Mouse (Mus musculus) embryonic facial prominence, embryonic 13.5 days (tissue): Measurements from ENCODE around the gene Cd47. TPM values are rescaled to one million over a fixed set of nuclear protein-coding genes. Genes with fewer than 3 reads are reported as not detected.

Experiments used
- ATAC-seq: fragments of 200-750 bp; cut with Nextera tagmentation; 2 replicates; pipeline ENCODE4 v1.8.0; 2017; ENCODE audit warnings: low read depth; ENCODE audit not compliant: insufficient number of reproducible peaks, insufficient read depth, low FRiP score, low TSS enrichment
- H3K27ac ChIP-seq: fragments of 300-500 bp; sonication (generic); 2 replicates; pipeline ENCODE4 v1.5.1; 2015; ENCODE audit warnings: moderate library complexity, mild to moderate bottlenecking, inconsistent platforms
- H3K27me3 ChIP-seq: fragments of 300-500 bp; sonication (generic); 2 replicates; pipeline ENCODE4 v1.6.1; 2015; ENCODE audit warnings: mild to moderate bottlenecking, inconsistent platforms
- H3K36me3 ChIP-seq: fragments of 300-500 bp; sonication (generic); 2 replicates; pipeline ENCODE4 v1.6.1; 2015; ENCODE audit warnings: mild to moderate bottlenecking, inconsistent platforms
- H3K4me1 ChIP-seq: fragments of 300-500 bp; sonication (generic); 2 replicates; pipeline ENCODE4 v1.6.1; 2015; ENCODE audit warnings: inconsistent platforms
- H3K4me2 ChIP-seq: fragments of 300-500 bp; sonication (generic); 2 replicates; pipeline ENCODE4 v1.6.1; 2015; ENCODE audit warnings: moderate library complexity, mild to moderate bottlenecking, inconsistent platforms
- H3K4me3 ChIP-seq: fragments of 300-500 bp; sonication (generic); 2 replicates; pipeline ENCODE4 v1.5.1; 2015; ENCODE audit warnings: mild to moderate bottlenecking, inconsistent platforms
- H3K9ac ChIP-seq: fragments of 300-500 bp; sonication (generic); 2 replicates; pipeline ENCODE4 v1.6.1; 2015; ENCODE audit warnings: mild to moderate bottlenecking, inconsistent platforms
- H3K9me3 ChIP-seq: fragments of 300-500 bp; sonication (generic); 2 replicates; pipeline ENCODE4 v1.6.1; 2016; ENCODE audit warnings: inconsistent platforms
- WGBS: fragments of 180-500 bp; shearing (Covaris S2); methylation state at CpG from one replicate; pipeline ENCODE4 v1.1.7; 2015; ENCODE audit warnings: mixed read lengths; 5-methylcytosine and 5-hydroxymethylcytosine counted together
- polyA plus RNA-seq: library from polyadenylated mRNA; unstranded; fragments of >200 nt; fragmentation: Nextera tagmentation; extraction: Ambion mirVana; gene quantifications from 2 replicates; pipeline ENCODE4 v1.2.1, GENCODE M21; 2015

The Cd47 gene
- polyA plus RNA-seq, 1 experiment from 2014 or later: 70.1 TPM

DNA sequence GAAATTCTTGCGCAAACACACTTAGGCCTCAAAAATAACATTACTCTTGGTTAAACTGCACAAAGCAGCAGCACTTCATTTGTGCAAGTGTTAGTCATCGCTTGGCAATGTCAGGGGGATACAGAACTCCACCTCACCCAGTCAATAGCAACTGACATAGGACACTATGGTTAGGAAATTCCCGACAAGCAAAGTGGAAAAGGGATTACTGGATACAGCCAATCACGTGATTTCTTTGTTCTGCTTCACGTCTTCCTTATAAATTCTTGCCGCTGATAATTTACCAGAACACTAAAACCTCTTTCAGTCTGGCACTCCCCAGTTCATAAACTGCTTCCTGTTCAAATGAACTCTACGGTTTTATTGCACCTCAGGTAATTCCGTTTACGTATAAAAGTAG lies 123.4 kb downstream of the Cd47 start:
- Histone ChIP-seq H3K9ac (no peak overlapping the region), H3K4me2 (no peak overlapping the region), H3K36me3 (no peaks in the 10 kb centered on the region), H3K27ac (no peak overlapping the region), H3K4me3 (no peak overlapping the region), H3K27me3 (no peaks in the 10 kb centered on the region), H3K9me3 (no peaks in the 10 kb centered on the region), H3K4me1 (peaks cover 25% of the 10 kb centered on the region)
- WGBS: 67% methylated on average over 9 of the region's 9 CpGs
- no peak for ATAC-seq

DNA sequence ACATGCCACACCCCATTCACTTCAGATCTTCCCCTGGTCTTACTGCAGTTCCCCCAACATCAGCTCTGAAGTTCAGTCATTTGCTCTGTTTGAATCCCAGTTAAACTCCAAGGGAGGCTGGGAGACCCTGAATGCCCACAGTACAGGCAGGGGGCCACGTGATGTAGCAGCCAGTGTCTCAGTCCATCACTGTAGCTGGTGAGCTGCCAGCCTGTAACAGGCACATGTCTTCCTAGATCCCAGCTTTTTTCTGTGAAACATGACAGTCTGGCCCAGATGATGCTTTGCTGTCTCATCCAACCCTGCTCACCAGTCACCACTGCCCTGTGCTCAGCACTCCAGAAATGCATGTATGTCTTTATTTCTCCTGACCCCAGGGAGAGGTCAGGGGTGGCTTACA lies 124.6 kb downstream of the Cd47 start:
- no peak for ATAC-seq
- H3K4me2 ChIP-seq: no peak overlapping the region
- H3K9ac ChIP-seq: no peak overlapping the region
- H3K4me3 ChIP-seq: no peak overlapping the region
- no peak overlapping the region for H3K27ac ChIP-seq
- H3K36me3 ChIP-seq: no peaks in the 10 kb centered on the region
- H3K4me1 ChIP-seq: peaks cover 25% of the 10 kb centered on the region
- H3K27me3 ChIP-seq: no peaks in the 10 kb centered on the region
- WGBS: 76% methylated on average over 1 of the region's 1 CpGs
- no peaks in the 10 kb centered on the region for H3K9me3 ChIP-seq

DNA sequence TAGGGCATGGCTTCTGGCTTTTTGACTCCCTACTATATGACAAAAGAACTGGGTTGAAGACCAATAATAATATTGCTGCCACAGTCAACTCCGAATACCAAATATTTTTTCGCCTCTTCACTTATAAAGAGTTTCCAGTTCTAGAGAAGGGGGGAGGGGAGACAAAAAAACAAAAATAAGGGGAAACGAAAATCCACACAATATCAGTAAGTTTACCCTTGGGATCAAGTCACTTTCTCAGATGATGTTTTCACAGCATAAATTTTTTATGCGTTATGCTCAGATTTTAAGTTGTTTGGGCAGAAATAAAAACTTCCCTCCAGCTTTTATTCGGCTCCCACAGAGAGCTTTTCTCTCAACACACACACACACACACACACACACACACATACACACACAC lies 132.9 kb downstream of the Cd47 start:
- 79% methylated on average over 5 of the region's 5 CpGs for WGBS
- no peak overlapping the region for H3K4me3 ChIP-seq

DNA sequence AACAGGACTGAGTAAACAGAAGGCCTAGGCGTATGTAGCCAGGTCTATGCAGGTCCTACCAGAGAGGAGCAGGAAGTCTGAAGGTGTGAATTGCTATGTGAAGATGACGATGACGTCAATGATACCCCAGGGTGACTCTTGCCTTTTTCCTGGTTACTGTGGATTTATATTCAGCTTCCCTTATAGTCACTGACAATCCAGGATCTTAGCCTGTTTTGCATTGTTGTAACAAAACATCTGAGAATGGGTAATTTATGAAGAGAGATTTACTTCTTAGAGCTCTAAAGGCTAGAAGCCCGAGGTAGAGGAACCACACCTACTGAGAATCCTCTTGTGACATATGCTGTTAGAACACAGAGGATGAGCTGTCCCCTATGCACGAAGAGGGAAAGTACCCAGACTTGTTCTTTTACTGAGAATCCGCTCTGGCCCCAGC lies 135.7 kb downstream of the Cd47 start:
- no peaks in the 10 kb centered on the region for H3K27me3 ChIP-seq
- no peak overlapping the region for H3K27ac ChIP-seq
- no peak overlapping the region for H3K9ac ChIP-seq
- no peak for ATAC-seq
- H3K9me3 ChIP-seq: no peaks in the 10 kb centered on the region
- no peak overlapping the region for H3K4me2 ChIP-seq
- no peak overlapping the region for H3K4me3 ChIP-seq
- 81% methylated on average over 6 of the region's 6 CpGs for WGBS
- no peaks in the 10 kb centered on the region for H3K4me1 ChIP-seq
- H3K36me3 ChIP-seq: no peaks in the 10 kb centered on the region

More for the DNA sequence above, 132.9 kb downstream of the Cd47 start:
- Histone ChIP-seq H3K36me3 (no peaks in the 10 kb centered on the region), H3K27ac (no peak overlapping the region), H3K4me2 (no peak overlapping the region), H3K27me3 (no peaks in the 10 kb centered on the region), H3K9me3 (no peaks in the 10 kb centered on the region), H3K4me1 (no peaks in the 10 kb centered on the region), H3K9ac (no peak overlapping the region)
- no peak for ATAC-seq

DNA sequence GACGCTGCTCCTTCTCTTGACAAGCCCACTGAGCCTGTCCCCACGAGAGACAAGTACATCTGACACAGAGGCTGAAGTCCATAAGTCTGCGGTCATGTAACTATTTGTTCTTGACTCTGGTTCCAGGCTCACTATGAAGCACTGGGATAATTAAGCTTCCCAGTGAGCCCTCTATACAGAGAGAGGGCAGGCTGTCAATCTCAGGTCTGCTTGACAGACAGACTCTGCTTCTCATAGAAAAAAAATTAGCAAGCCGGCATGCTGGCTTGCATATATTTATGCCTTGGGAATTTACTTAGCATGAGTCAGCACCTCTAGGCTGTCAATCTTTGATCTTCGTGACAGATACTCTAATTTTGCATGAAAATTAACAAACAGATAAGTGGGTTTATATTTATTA lies 136.5 kb downstream of the Cd47 start:
- Histone ChIP-seq H3K4me2 (no peak overlapping the region), H3K27me3 (no peaks in the 10 kb centered on the region), H3K4me3 (no peak overlapping the region), H3K9me3 (no peaks in the 10 kb centered on the region), H3K4me1 (no peaks in the 10 kb centered on the region), H3K9ac (no peak overlapping the region), H3K27ac (no peak overlapping the region), H3K36me3 (no peaks in the 10 kb centered on the region)
- ATAC-seq: no peak
- 47% methylated on average over 5 of the region's 5 CpGs for WGBS

DNA sequence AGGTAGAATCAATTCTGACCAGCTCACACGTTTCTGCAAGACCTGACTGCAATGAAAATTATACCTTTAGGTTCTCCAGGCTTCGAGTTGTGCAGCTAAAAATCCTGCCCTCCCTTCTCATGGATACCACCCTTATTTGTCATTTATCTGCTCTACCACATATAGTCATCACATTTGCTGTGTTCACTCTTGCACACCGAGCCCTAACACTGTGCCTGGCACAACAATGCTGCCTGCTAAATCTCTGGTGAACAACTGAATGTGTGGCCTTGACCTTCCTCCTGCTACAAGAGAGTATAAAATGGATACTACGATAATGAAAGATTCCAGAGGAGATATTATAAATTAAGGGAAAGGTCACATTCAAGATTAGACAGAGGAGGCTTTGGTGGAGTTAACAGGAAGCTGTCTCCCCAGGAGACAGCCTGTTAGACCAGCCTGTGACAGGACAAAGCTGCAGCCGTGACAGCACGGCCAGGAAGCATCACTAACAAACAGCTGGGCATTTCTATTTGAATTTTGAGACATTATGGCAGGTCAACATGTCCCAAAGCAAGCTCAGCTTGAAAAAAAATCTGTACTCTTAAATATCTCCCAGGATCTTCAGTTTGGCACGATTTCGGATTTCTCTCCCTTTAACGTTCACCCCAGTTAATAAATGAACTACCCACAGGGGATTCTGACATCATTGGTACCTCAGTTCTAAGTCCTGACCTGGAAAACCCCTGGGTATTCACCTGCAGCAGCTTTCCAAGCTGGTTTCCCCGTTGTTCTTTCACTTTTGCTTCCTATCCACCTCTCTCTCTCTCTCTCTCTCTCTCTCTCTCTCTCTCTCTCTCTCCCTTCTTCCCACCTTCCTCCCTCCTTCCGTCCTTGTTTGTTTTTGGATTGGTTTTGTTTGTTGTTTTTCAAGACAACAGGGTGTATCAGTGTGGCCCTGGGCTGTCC lies 137.2 kb downstream of the Cd47 start:
- no peak for ATAC-seq
- Histone ChIP-seq H3K27ac (no peak overlapping the region), H3K4me3 (no peak overlapping the region), H3K9me3 (no peaks in the 10 kb centered on the region), H3K4me2 (no peak overlapping the region), H3K36me3 (no peaks in the 10 kb centered on the region), H3K4me1 (no peaks in the 10 kb centered on the region), H3K9ac (no peak overlapping the region), H3K27me3 (no peaks in the 10 kb centered on the region)
- 45% methylated on average over 11 of the region's 11 CpGs for WGBS

DNA sequence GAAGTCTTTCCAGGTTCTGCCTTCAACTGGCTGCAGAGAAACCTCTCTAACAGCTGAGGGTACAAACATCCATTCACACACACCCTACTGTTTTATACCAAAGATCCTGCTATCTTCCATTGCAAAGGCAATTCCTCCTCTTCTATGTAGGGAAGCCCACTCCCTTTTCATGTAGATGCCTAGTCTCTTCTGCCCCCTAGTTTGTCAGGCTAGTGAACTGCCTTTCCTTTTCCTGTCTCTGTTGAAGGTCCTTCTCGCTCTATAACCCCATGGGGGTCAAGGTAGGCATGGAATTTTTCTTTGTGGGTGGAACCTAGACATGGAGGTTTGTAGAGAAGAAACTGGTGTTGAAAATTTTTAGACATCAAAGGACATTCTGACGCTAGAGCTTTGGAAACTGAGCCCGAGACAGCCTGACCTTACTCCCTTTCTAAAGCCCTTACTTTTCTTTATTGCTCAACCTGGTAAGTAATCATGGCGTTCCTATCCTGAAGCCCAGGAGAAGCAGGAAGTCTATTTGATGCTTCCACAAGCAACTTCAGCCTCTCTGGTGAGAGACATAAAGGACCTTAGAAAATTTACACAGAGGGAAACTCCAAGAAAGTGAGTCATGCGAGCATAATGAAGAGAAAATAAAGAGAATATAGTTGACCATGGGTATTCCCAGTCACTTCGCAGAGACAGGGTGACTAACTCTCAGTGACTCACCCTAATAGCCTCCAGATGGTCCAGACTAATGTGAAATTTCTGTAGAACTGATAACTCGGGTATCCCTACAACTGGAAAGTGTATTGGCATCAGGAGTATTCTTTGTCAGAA lies 138.4 kb downstream of the Cd47 start:
- no peak for ATAC-seq
- H3K4me3 ChIP-seq: no peak overlapping the region
- no peaks in the 10 kb centered on the region for H3K4me1 ChIP-seq
- H3K27me3 ChIP-seq: no peaks in the 10 kb centered on the region
- no peak overlapping the region for H3K27ac ChIP-seq
- H3K4me2 ChIP-seq: no peak overlapping the region
- no peaks in the 10 kb centered on the region for H3K9me3 ChIP-seq
- H3K9ac ChIP-seq: no peak overlapping the region
- no peaks in the 10 kb centered on the region for H3K36me3 ChIP-seq
- WGBS: 66% methylated on average over 7 of the region's 7 CpGs

DNA sequence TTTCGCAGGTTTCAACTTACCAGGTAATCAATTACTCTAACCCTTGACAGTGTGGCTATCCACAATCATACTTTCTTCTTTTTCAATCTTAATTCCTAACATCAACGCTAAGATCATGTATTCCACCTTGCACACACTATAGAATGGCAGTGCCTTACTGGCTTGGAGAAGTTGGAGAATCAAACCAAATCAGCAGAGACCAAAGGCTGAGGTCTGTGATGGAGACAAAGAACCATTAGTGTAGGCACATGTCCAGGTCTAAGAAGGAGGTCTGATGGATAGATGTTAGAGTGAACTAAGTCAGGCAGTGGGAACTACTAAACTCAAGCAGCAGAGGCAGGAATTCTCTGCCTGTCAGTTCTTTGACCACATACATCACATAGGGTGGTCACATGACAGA lies 139.0 kb downstream of the Cd47 start:
- no peaks in the 10 kb centered on the region for H3K9me3 ChIP-seq
- no peaks in the 10 kb centered on the region for H3K36me3 ChIP-seq
- no peaks in the 10 kb centered on the region for H3K27me3 ChIP-seq
- H3K4me2 ChIP-seq: no peak overlapping the region
- no peak overlapping the region for H3K9ac ChIP-seq
- no peaks in the 10 kb centered on the region for H3K4me1 ChIP-seq
- H3K4me3 ChIP-seq: no peak overlapping the region
- no peak for ATAC-seq
- WGBS: 94% methylated on average over 2 of the region's 2 CpGs
- no peak overlapping the region for H3K27ac ChIP-seq

DNA sequence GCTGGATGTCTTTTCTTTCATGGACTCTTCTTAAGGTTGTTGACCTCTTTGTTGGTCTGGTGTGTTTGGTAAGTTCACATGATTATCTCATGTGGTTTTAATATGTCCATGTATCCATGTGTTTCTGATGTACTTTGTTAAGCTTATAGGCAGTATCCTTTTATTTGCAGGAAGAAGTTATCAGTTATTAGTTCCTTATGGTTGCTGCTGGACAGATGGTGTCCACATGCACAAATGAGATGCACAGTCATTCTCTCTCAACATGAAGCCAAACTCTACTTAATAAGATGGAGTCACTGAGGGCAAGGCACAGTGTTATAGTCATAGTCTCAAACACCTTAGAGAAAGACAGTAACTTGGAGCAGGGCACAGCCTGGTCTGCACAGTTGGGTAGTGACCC lies 140.1 kb downstream of the Cd47 start:
- Histone ChIP-seq H3K4me3 (no peak overlapping the region), H3K4me1 (no peaks in the 10 kb centered on the region), H3K9me3 (no peaks in the 10 kb centered on the region), H3K27me3 (no peaks in the 10 kb centered on the region), H3K4me2 (no peak overlapping the region), H3K27ac (no peak overlapping the region), H3K36me3 (no peaks in the 10 kb centered on the region), H3K9ac (no peak overlapping the region)
- ATAC-seq: no peak

DNA sequence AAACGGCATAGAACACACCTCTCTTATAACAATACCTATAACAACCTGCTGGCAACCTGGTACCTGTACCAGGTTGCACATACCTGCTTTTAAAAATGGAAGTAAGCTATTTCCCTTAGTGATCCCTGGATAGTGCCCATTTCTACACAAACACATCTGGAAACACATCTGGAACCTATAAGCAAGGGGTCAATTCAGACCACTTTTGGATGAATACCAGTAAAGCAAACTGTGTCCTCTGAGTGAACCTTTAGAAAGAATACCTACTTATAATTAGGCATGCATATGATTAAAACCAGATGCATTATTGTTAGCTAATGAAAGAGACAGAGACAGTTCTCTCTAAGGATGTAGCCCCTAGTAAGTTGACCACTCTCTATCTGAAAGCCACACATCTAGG lies 140.7 kb downstream of the Cd47 start:
- Histone ChIP-seq H3K27me3 (no peaks in the 10 kb centered on the region), H3K4me3 (no peak overlapping the region), H3K4me1 (no peaks in the 10 kb centered on the region), H3K9ac (no peak overlapping the region), H3K4me2 (no peak overlapping the region), H3K9me3 (no peaks in the 10 kb centered on the region), H3K27ac (no peak overlapping the region), H3K36me3 (no peaks in the 10 kb centered on the region)
- no peak for ATAC-seq
- 65% methylated on average over 1 of the region's 1 CpGs for WGBS

DNA sequence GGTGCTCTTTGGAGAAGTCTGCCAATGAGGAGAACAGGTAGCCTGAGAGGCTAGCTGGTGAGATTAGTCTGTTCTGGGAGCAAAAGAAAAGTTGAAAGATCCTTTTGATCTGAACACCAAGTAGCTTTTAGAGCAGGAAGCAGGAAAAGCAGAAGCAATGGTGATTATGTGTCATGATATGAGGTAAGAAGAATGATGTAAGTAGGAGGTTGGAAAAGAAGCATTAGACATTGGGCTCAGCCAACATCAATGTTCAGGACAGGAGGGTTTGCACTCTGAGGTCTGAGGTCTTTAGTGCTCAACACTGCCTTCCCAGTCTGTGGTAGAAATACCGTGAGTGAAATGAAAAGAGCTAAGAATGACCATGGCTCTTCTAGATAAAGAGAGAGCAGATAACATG lies 143.4 kb downstream of the Cd47 start:
- Histone ChIP-seq H3K4me2 (no peak overlapping the region), H3K9me3 (no peaks in the 10 kb centered on the region), H3K4me3 (no peak overlapping the region), H3K9ac (no peak overlapping the region), H3K27ac (no peak overlapping the region), H3K36me3 (no peaks in the 10 kb centered on the region), H3K4me1 (no peaks in the 10 kb centered on the region), H3K27me3 (no peaks in the 10 kb centered on the region)
- 78% methylated on average over 1 of the region's 1 CpGs for WGBS
- ATAC-seq: no peak

DNA sequence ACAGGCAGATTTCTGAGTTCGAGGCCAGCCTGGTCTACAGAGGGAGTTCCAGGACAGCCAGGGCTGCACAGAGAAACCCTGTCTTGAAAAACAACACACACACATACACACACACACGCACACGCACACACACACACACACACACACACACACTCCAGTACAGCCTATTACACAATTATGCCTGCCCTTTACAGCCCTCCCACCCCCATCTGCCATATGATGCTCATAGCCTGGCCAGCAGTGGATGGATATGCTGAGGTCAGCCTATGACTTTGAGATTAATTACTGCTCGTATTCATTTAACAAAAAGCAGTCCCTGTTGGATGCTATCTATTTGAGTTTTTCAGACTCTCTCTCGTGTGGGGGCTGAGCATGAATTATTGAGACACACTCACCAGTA lies 144.8 kb downstream of the Cd47 start:
- H3K4me3 ChIP-seq: no peak overlapping the region
- no peaks in the 10 kb centered on the region for H3K27me3 ChIP-seq
- no peaks in the 10 kb centered on the region for H3K36me3 ChIP-seq
- ATAC-seq: no peak
- no peak overlapping the region for H3K27ac ChIP-seq
- no peaks in the 10 kb centered on the region for H3K9me3 ChIP-seq
- no peak overlapping the region for H3K9ac ChIP-seq
- no peaks in the 10 kb centered on the region for H3K4me1 ChIP-seq
- WGBS: 69% methylated on average over 5 of the region's 5 CpGs
- no peak overlapping the region for H3K4me2 ChIP-seq
